Comparison of ENCODE assay signal across 21 mouse cellular contexts in the genomic region with DNA sequence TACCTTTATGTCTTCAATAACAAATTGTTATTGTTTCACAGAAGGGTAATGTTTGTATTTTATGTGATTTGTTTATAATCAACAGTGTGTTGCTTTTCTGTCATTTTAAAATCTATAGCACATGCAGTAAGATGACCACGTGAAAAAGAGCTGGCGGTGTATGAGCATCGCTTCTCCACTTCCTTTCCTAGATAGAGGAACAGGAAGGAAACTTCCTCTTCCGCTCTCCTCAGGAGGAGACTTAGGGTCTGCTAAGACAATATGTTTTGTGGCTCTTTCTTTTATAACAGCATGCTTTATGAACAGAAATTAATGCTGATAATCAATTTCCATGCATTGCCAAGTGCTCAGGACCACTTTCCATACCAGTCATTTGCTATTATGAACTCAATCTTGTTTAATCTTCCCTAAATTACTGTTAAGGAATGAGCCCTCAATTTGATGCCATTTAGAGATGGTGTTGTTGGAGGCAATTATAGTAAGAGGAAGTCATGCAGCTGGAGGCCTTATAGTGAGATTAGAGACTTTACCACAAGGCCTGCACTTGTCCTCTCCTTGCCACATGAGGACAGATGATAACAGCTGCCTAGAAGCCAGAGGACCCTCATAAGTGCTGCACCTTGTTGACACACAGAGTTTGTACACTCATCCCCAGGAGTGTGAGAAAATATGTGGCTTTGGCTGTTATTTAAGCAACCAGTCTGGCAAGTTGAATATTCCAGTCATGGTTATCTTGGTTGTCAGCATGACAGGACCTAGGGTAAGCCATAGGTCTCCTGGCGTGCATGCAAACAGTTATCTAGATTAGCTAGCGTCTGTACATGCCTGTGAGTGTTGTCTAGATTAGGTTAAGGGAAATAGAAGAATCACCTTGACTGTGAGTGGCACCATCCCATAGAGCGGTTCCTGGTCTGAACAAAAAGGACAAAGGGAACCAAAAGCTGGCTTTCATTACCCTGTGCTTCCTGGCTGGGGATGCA. TPM values are rescaled to one million over a fixed set of nuclear protein-coding genes. Genes with fewer than 3 reads are reported as not detected.
A peak's percentile ranks its signal among the peaks of the same experiment; 100 is the strongest.
DNase-seq lines count a peak whose midpoint lies in the region; ATAC-seq lines count a peak whose summit lies in the region.
"Had no signal": no experiment of that assay in that cellular context is flagged by ENCODE, and none has a peak within 500 bp of the region (broad histone marks: within the 10 kb centered on the region; RNA-seq: fewer than 3 reads in every experiment).

No protein-coding gene starts in this region.

- no peaks in the 10 kb centered on the region for H3K36me3 ChIP-seq in liver, embryonic 13.5 days
- no peaks in the 10 kb centered on the region for H3K36me3 ChIP-seq in forebrain, embryonic 10.5 days (replicated peaks)
- H3K36me3 ChIP-seq: heart, embryonic 12.5 days; hindbrain, embryonic 15.5 days; limb, embryonic 13.5 days; neural tube, embryonic 15.5 days had no signal

- no peak overlapping the region for H3K4me3 ChIP-seq in liver, embryonic 13.5 days (replicated peaks)
- no peak overlapping the region for H3K4me3 ChIP-seq in forebrain, embryonic 10.5 days
- H3K4me3 ChIP-seq: forebrain, embryonic 13.5 days; heart, embryonic 12.5 days; hindbrain, embryonic 15.5 days; limb, embryonic 13.5 days; neural tube, embryonic 15.5 days had no signal

- no peak overlapping the region for H3K9ac ChIP-seq in liver, embryonic 13.5 days
- H3K9ac ChIP-seq: forebrain, embryonic 13.5 days; heart, embryonic 12.5 days; hindbrain, embryonic 15.5 days; limb, embryonic 13.5 days; neural tube, embryonic 15.5 days had no signal

- H3K9me3 ChIP-seq in liver, embryonic 13.5 days (replicated peaks): no peaks in the 10 kb centered on the region
- no peaks in the 10 kb centered on the region for H3K9me3 ChIP-seq in forebrain, embryonic 10.5 days
- H3K9me3 ChIP-seq: forebrain, embryonic 13.5 days; heart, embryonic 12.5 days; hindbrain, embryonic 15.5 days; limb, embryonic 13.5 days; neural tube, embryonic 15.5 days had no signal

- WGBS in liver, embryonic 13.5 days (ENCODE audit: insufficient replicate concordance): 19% methylated on average over 7 of the region's 7 CpGs
- 88% methylated on average over 7 of the region's 7 CpGs for WGBS in forebrain, embryonic 10.5 days

- ATAC-seq in liver, embryonic 13.5 days (ENCODE audit: low read depth): peak; percentile 95
- peak; percentile 96 for ATAC-seq in megakaryocyte progenitor cell, adult 5-6 weeks (replicated peaks; ENCODE audit: poor library complexity)
- ATAC-seq: activated CD4-positive, CD25-positive, alpha-beta regulatory T cell, adult 4 months; forebrain, embryonic 13.5 days; intestine, embryonic 16.5 days; midbrain, embryonic 16.5 days had no signal

- peak; percentile 98 for DNase-seq in MEL-GATA-1-ER (ENCODE audit: extremely low read depth, low read depth)
- peak; percentile 16 for DNase-seq in c-Kit-positive CD71-positive TER-119-positive erythroid progenitor cells, embryonic 14.5 days (ENCODE audit: low spot score)
- DNase-seq in liver, embryonic 13.5 days: peak; percentile 28
- DNase-seq in forebrain, embryonic 10.5 days (ENCODE audit: extremely low spot score, low spot score): no peak
- no peak for DNase-seq in gastrocnemius, adult 8-10 months (ENCODE audit: low spot score in 2 of 2)
- DNase-seq in layer of hippocampus, postnatal 10 days (ENCODE audit: low spot score in 2 of 2): no peak
- DNase-seq: adrenal gland, postnatal 10 days; cerebellum, adult 11-12 months; cerebellum, postnatal 25 days; gastrocnemius, postnatal 25 days had no signal

- H3K27me3 ChIP-seq in liver, embryonic 13.5 days: no peaks in the 10 kb centered on the region
- H3K27me3 ChIP-seq in forebrain, embryonic 10.5 days (ENCODE audit: poor library complexity, severe bottlenecking): no peaks in the 10 kb centered on the region
- H3K27me3 ChIP-seq: forebrain, embryonic 13.5 days; heart, embryonic 12.5 days; hindbrain, embryonic 15.5 days; limb, embryonic 13.5 days; neural tube, embryonic 15.5 days had no signal

- peaks cover 10% of the 10 kb centered on the region for H3K4me1 ChIP-seq in liver, embryonic 13.5 days (replicated peaks)
- no peaks in the 10 kb centered on the region for H3K4me1 ChIP-seq in forebrain, embryonic 10.5 days
- H3K4me1 ChIP-seq: forebrain, embryonic 13.5 days; hindbrain, embryonic 15.5 days; limb, embryonic 13.5 days; neural tube, embryonic 15.5 days had no signal

- H3K4me2 ChIP-seq in liver, embryonic 13.5 days: no peak overlapping the region
- H3K4me2 ChIP-seq: forebrain, embryonic 13.5 days; heart, embryonic 12.5 days; hindbrain, embryonic 15.5 days; limb, embryonic 13.5 days; neural tube, embryonic 15.5 days had no signal

- peak overlapping the region; percentile 41; the same call in 1 of the 2 replicates for H3K27ac ChIP-seq in liver, embryonic 13.5 days
- H3K27ac ChIP-seq in forebrain, embryonic 10.5 days: no peak overlapping the region
- H3K27ac ChIP-seq: forebrain, embryonic 13.5 days; hindbrain, embryonic 15.5 days; limb, embryonic 13.5 days; macrophage; neural tube, embryonic 15.5 days; stomach, postnatal 0 days had no signal

RNA-seq across cellular contexts. Expression of a gene that starts 34.3 kb away (rescaled TPM):
- 0.43 and 0.46 TPM in 2 replicates for polyA plus RNA-seq in liver, embryonic 13.5 days (2015; fragmentation: Nextera tagmentation; extraction: Ambion mirVana)
- total RNA-seq in megakaryocyte progenitor cell, adult 5-6 weeks (2015): 0.57 and 0.73 TPM in 2 replicates
- 0.25 and 1.1 TPM in 2 replicates for total RNA-seq in megakaryocyte progenitor cell, adult 5-6 weeks (2017)
- polyA plus RNA-seq in forebrain, embryonic 10.5 days (2016; fragmentation: Nextera tagmentation; extraction: Ambion mirVana): 0.77 and 0.81 TPM in 2 replicates
- total RNA-seq in gastrocnemius, adult 8-10 months (2022): 10 to 100 TPM; 21.6 to 26.5 (median 23.0) TPM
- 10 to 100 TPM; 15.7 to 19.9 TPM for total RNA-seq in layer of hippocampus, postnatal 10 days (2021)

RNA-seq across cellular contexts. Expression of a gene that starts 34.4 kb away (rescaled TPM):
- polyA plus RNA-seq in liver, embryonic 13.5 days (2015; fragmentation: Nextera tagmentation; extraction: Ambion mirVana): 0.07 and 0.31 TPM in 2 replicates
- 0.20 TPM in 1 of 2 replicates, not detected in the other for total RNA-seq in megakaryocyte progenitor cell, adult 5-6 weeks (2015)
- 0.46 and 0.68 TPM in 2 replicates for total RNA-seq in megakaryocyte progenitor cell, adult 5-6 weeks (2017)
- polyA plus RNA-seq in forebrain, embryonic 10.5 days (2016; fragmentation: Nextera tagmentation; extraction: Ambion mirVana): 2.3 and 2.6 TPM in 2 replicates
- 1 to 10 TPM; 1.2 to 3.0 (median 1.8) TPM for total RNA-seq in gastrocnemius, adult 8-10 months (2022)
- 10 to 100 TPM; 17.5 to 18.2 TPM for total RNA-seq in layer of hippocampus, postnatal 10 days (2021)
- polyA plus RNA-seq: activated CD4-positive, CD25-positive, alpha-beta regulatory T cell, adult 4 months had no signal

Comparison
In these comparisons a context has a peak if more than half of its experiments do, and no peak if none do; other contexts are left out.
1. DNase-seq: peak in MEL-GATA-1-ER (single experiment), c-Kit-positive CD71-positive TER-119-positive erythroid progenitor cells, embryonic 14.5 days (single experiment) and liver, embryonic 13.5 days (single experiment); none in forebrain, embryonic 10.5 days (single experiment), gastrocnemius, adult 8-10 months (0 of 2) and layer of hippocampus, postnatal 10 days (0 of 2).
2. RNA of a gene that starts 34.3 kb away (total RNA-seq): 21.6 to 26.5 TPM in gastrocnemius, adult 8-10 months and 15.7 to 19.9 TPM in layer of hippocampus, postnatal 10 days; 0.25 to 1.1 TPM in megakaryocyte progenitor cell, adult 5-6 weeks; every median in the first group is over 4 times any median in the second.
3. RNA of a gene that starts 34.4 kb away (total RNA-seq): 17.5 to 18.2 TPM in layer of hippocampus, postnatal 10 days; 1.2 to 3.0 TPM in gastrocnemius, adult 8-10 months and 0.20 to 0.68 TPM in megakaryocyte progenitor cell, adult 5-6 weeks; every median in the first group is over 4 times any median in the second.